In genomic region chr14:47578086-47578485, GRCm38 (mm10) we compare ENCODE assay signal across 13 mouse cellular contexts. TPM values are rescaled to one million over a fixed set of nuclear protein-coding genes. Genes with fewer than 3 reads are reported as not detected.
DNase-seq lines count a peak whose midpoint lies in the region; ATAC-seq and TF ChIP-seq lines count a peak whose summit lies in the region.
"Had no signal": no experiment of that assay in that cellular context is flagged by ENCODE, and none has a peak within 500 bp of the region (broad histone marks: within the 10 kb centered on the region; RNA-seq: fewer than 3 reads in every experiment).

No protein-coding gene starts in this region.

- H3K79me2 ChIP-seq in heart, adult 2 months (replicated peaks; ENCODE audit: control insufficient read depth, insufficient read depth, low read length), result no peaks in the 10 kb centered on the region

- 64% methylated on average over 2 of the region's 2 CpGs for WGBS in heart, adult 2 months
- WGBS in heart, embryonic 12.5 days, result 81% methylated on average over 2 of the region's 2 CpGs
- 82% methylated on average over 2 of the region's 2 CpGs for WGBS in lung, postnatal 0 days

- TF ChIP-seq POLR2A in heart, adult 2 months (IDR thresholded peaks at IDR 0.05; ENCODE audit: insufficient read depth, low read depth, low read length), result no peak

- no peak overlapping the region for H3K4me3 ChIP-seq in heart, adult 2 months
- no peak overlapping the region for H3K4me3 ChIP-seq in heart, embryonic 12.5 days
- H3K4me3 ChIP-seq in lung, postnatal 0 days (ENCODE audit: low read depth, low read length), result no peak overlapping the region
- H3K4me3 ChIP-seq: forebrain, embryonic 10.5 days had no signal

- no peak overlapping the region for H3K27ac ChIP-seq in heart, adult 2 months
- H3K27ac ChIP-seq in heart, embryonic 12.5 days (ENCODE audit: poor library complexity, severe bottlenecking), result no peak overlapping the region
- H3K27ac ChIP-seq in lung, postnatal 0 days (ENCODE audit: low read length), result no peak overlapping the region
- H3K27ac ChIP-seq: forebrain, embryonic 10.5 days had no signal

- no peak overlapping the region for H3K9ac ChIP-seq in heart, adult 2 months (ENCODE audit: low read depth, low read length)
- H3K9ac ChIP-seq in heart, embryonic 12.5 days, result no peak overlapping the region
- H3K9ac ChIP-seq in lung, postnatal 0 days (replicated peaks; ENCODE audit: low read depth), result no peak overlapping the region

- TF ChIP-seq EP300 in heart, adult 2 months (IDR thresholded peaks at IDR 0.05; ENCODE audit: insufficient read depth, low read depth, low read length), result no peak
- TF ChIP-seq EP300 in lung, postnatal 0 days (IDR thresholded peaks at IDR 0.05), result no peak

- no peaks in the 10 kb centered on the region for H3K36me3 ChIP-seq in heart, adult 2 months (ENCODE audit: control insufficient read depth, insufficient read depth, low read length)
- no peaks in the 10 kb centered on the region for H3K36me3 ChIP-seq in heart, embryonic 12.5 days
- H3K36me3 ChIP-seq in lung, postnatal 0 days (ENCODE audit: insufficient read depth, low read length), result no peaks in the 10 kb centered on the region
- H3K36me3 ChIP-seq: forebrain, embryonic 10.5 days had no signal

- H3K4me1 ChIP-seq in heart, adult 2 months (ENCODE audit: control insufficient read depth, insufficient read depth, low read length), result no peaks in the 10 kb centered on the region
- no peaks in the 10 kb centered on the region for H3K4me1 ChIP-seq in heart, embryonic 12.5 days (replicated peaks)
- no peaks in the 10 kb centered on the region for H3K4me1 ChIP-seq in lung, postnatal 0 days (ENCODE audit: insufficient read depth, low read depth, low read length)
- H3K4me1 ChIP-seq: forebrain, embryonic 10.5 days had no signal

- no peaks in the 10 kb centered on the region for H3K27me3 ChIP-seq in heart, adult 2 months (ENCODE audit: control insufficient read depth, insufficient read depth, low read length)
- H3K27me3 ChIP-seq in heart, embryonic 12.5 days (replicated peaks), result no peaks in the 10 kb centered on the region
- no peaks in the 10 kb centered on the region for H3K27me3 ChIP-seq in lung, postnatal 0 days (replicated peaks; ENCODE audit: insufficient read depth, low read length)

- ATAC-seq in heart, embryonic 12.5 days (ENCODE audit: insufficient number of reproducible peaks, low FRiP score), result no peak
- ATAC-seq in lung, postnatal 0 days, result no peak

- TF ChIP-seq CTCF in heart, adult 2 months (IDR thresholded peaks at IDR 0.05), result no peak
- TF ChIP-seq CTCF in lung, postnatal 0 days (IDR thresholded peaks at IDR 0.05), result no peak

- no peaks in the 10 kb centered on the region for H3K9me3 ChIP-seq in heart, embryonic 12.5 days (replicated peaks)
- H3K9me3 ChIP-seq in lung, postnatal 0 days (ENCODE audit: low read length), result no peaks in the 10 kb centered on the region
- H3K9me3 ChIP-seq: forebrain, embryonic 10.5 days had no signal

- H3K4me2 ChIP-seq in heart, embryonic 12.5 days, result no peak overlapping the region
- no peak overlapping the region for H3K4me2 ChIP-seq in lung, postnatal 0 days (replicated peaks; ENCODE audit: low read depth, low read length)
- H3K4me2 ChIP-seq: liver, embryonic 11.5 days had no signal

- intact Hi-C loops in heart, adult 2 months (cut with DNase I), result no loop called here

- peak; percentile 20 to 24 for DNase-seq in heart, adult 2 months
- DNase-seq in lung, adult 18-20 months, result peak; percentile 37 to 62
- no peak for DNase-seq in lung, postnatal 0 days (ENCODE audit: low spot score)
- DNase-seq in adrenal gland, adult 18-20 months (ENCODE audit: low spot score in 2 of 2), result peak; percentile 28 to 31
- DNase-seq in cerebellum, adult 9-11 months, result peak; percentile 23
- no peak for DNase-seq in natural killer cell, adult 2 months (ENCODE audit: low spot score in 2 of 2)
- no peak for DNase-seq in frontal cortex, postnatal 25 days (ENCODE audit: low spot score in 2 of 2)
- DNase-seq: B cell, adult 2 months; gastrocnemius, postnatal 10 days; right cerebral cortex, postnatal 25 days had no signal

RNA-seq across cellular contexts. Expression of gene Atg14, which starts 7.6 kb away (rescaled TPM):
- 10 to 100 TPM in 1 of 2 experiments, 1 to 10 TPM in 1; 7.9 to 11.6 TPM for total RNA-seq in heart, adult 2 months (2021)
- 6.4 and 8.6 TPM in 2 replicates for polyA plus RNA-seq in heart, adult 2 months (2012; rRNA removed)
- polyA plus RNA-seq in heart, embryonic 12.5 days (2016; fragmentation: Nextera tagmentation; extraction: Ambion mirVana), result 12.3 TPM in 2 replicates
- 11.3 and 11.5 TPM in 2 replicates for polyA plus RNA-seq in lung, postnatal 0 days (2015; fragmentation: Nextera tagmentation; extraction: Ambion mirVana)
- 10 to 100 TPM; 13.6 to 16.0 TPM for total RNA-seq in adrenal gland, adult 18-20 months (2021)

Comparison
In these comparisons a context has a peak if more than half of its experiments do, and no peak if none do; other contexts are left out.
1. DNase-seq: peak in heart, adult 2 months (2 of 2), lung, adult 18-20 months (2 of 2), adrenal gland, adult 18-20 months (2 of 2) and cerebellum, adult 9-11 months (single experiment); none in lung, postnatal 0 days (single experiment), natural killer cell, adult 2 months (0 of 2) and frontal cortex, postnatal 25 days (0 of 2).